Mouse (Mus musculus) cerebellum, adult 18-20 months (tissue): ENCODE data around the gene Prl5a1.

Source experiments
- DNase-seq, 2 experiments: peaks; one replicate each; pipeline ENCODE4 v3.0.0; 2021

Gene Prl5a1

GRCm38 (mm10) chr13:28142184-28142583 lies at the start of gene Prl5a1:
Prl5a1 (plus strand) TSS chr13:28142484.
- DNase-seq: no peak

GRCm38 (mm10) chr13:28096161-28096560 lies 46.1 kb upstream of the Prl5a1 start:
- no peak for DNase-seq

- no peak for DNase-seq
Observed at GRCm38 (mm10) chr13:28108536-28108935, 33.7 kb upstream of the Prl5a1 start.

- DNase-seq: no peak
Observed at GRCm38 (mm10) chr13:28132781-28133180, 9.5 kb upstream of the Prl5a1 start.

- no peak for DNase-seq
Observed at GRCm38 (mm10) chr13:28135790-28136189, 6.5 kb upstream of the Prl5a1 start.
